Mouse (Mus musculus) liver, embryonic 16.5 days (tissue): ENCODE measurements around the gene Apom. TPM values are rescaled to one million over a fixed set of nuclear protein-coding genes. Genes with fewer than 3 reads are reported as not detected.

Experiments
- ATAC-seq: fragments of 200-750 bp; cut with Nextera tagmentation; 2 replicates; pipeline ENCODE4 v1.8.0; 2017; ENCODE audit warnings: low read depth, mild to moderate bottlenecking, moderate number of reproducible peaks, moderate library complexity
- H3K27ac ChIP-seq: fragments of 300-500 bp; sonication (generic); 2 replicates; pipeline ENCODE4 v1.5.1; 2014; ENCODE audit warnings: mild to moderate bottlenecking, low read length
- H3K27me3 ChIP-seq: fragments of 300-500 bp; sonication (generic); 2 replicates; pipeline ENCODE4 v1.6.1; 2014; ENCODE audit warnings: low read depth, low read length, mixed read lengths; ENCODE audit not compliant: control insufficient read depth, insufficient read depth
- H3K36me3 ChIP-seq: fragments of 300-500 bp; sonication (generic); 2 replicates; pipeline ENCODE4 v1.6.1; 2014; ENCODE audit warnings: mild to moderate bottlenecking; ENCODE audit not compliant: control insufficient read depth, insufficient read depth
- H3K4me1 ChIP-seq: fragments of 300-500 bp; sonication (generic); 2 replicates; pipeline ENCODE4 v1.6.1; 2014; ENCODE audit warnings: low read depth, low read length, mixed read lengths; ENCODE audit not compliant: control insufficient read depth
- H3K4me2 ChIP-seq: fragments of 300-500 bp; sonication (generic); 2 replicates; pipeline ENCODE4 v1.6.1; 2014; ENCODE audit warnings: low read depth, low read length, mixed read lengths
- H3K4me3 ChIP-seq: fragments of 300-500 bp; sonication (generic); 2 replicates; pipeline ENCODE4 v1.5.1; 2014; ENCODE audit warnings: low read depth, mild to moderate bottlenecking, low read length
- H3K9ac ChIP-seq: fragments of 300-500 bp; sonication (generic); 2 replicates; pipeline ENCODE4 v1.6.1; 2014; ENCODE audit warnings: low read depth, low read length
- H3K9me3 ChIP-seq: fragments of 300-500 bp; sonication (generic); replicated peaks from 2 replicates; pipeline ENCODE4 v1.6.1; 2016; ENCODE audit warnings: low read length; ENCODE audit not compliant: control insufficient read depth
- WGBS: fragments of 180-500 bp; shearing (Covaris S2); extraction: QIAGEN DNeasy Blood & Tissue Kit; methylation state at CpG from one replicate; pipeline ENCODE4 v1.1.7; 2014; ENCODE audit not compliant: insufficient replicate concordance; 5-methylcytosine and 5-hydroxymethylcytosine counted together
- polyA plus RNA-seq: library from polyadenylated mRNA; unstranded; fragments of >200 nt; fragmentation: Nextera tagmentation; extraction: Ambion mirVana; gene quantifications from 2 replicates; pipeline ENCODE4 v1.2.1, GENCODE M21; 2015

The Apom gene
- polyA plus RNA-seq, 1 experiment from 2014 or later: 959 TPM

- H3K9ac ChIP-seq: no peak overlapping the region; the same call in 1 of the 2 replicates
These were observed 30.3 kb upstream of the Apom start for GRCm38 (mm10) chr17:35162121-35162520.

DNA sequence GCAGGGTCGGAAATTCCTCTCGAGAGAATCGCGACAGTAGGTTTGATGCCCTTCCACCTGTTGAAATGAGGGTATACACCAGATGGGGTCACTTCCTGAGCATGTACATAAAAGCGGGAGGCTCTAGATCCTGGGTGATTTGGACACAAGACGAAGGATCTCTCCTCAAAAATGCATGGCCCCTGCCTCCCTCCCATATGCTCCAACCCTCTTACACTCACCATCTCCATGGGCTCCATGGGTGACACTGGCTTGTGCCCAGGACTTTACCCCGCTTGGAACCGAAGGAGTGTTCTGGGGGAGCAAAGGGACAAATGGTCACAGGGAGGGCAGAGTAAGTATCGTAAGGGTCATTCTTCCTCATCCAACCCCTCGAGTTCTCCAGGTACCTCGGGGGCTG lies 29.6 kb upstream of the Apom start:
- Histone ChIP-seq H3K4me3 (no peak overlapping the region), H3K36me3 (peaks cover 57% of the 10 kb centered on the region), H3K27ac (no peak overlapping the region), H3K9me3 (no peaks in the 10 kb centered on the region), H3K4me1 (peaks cover 23% of the 10 kb centered on the region), H3K9ac (no peak overlapping the region), H3K27me3 (no peaks in the 10 kb centered on the region), H3K4me2 (no peak overlapping the region)
- no peak for ATAC-seq
- 79% methylated on average over 11 of the region's 11 CpGs for WGBS

More at GRCm38 (mm10) chr17:35162121-35162520, 30.3 kb upstream of the Apom start:
- ATAC-seq: no peak
- Histone ChIP-seq H3K36me3 (peaks cover 50% of the 10 kb centered on the region), H3K4me2 (no peak overlapping the region), H3K9me3 (no peaks in the 10 kb centered on the region), H3K4me1 (peaks cover 25% of the 10 kb centered on the region), H3K4me3 (no peak overlapping the region), H3K27me3 (no peaks in the 10 kb centered on the region), H3K27ac (no peak overlapping the region)
- WGBS: 78% methylated on average over 14 of the region's 14 CpGs

DNA sequence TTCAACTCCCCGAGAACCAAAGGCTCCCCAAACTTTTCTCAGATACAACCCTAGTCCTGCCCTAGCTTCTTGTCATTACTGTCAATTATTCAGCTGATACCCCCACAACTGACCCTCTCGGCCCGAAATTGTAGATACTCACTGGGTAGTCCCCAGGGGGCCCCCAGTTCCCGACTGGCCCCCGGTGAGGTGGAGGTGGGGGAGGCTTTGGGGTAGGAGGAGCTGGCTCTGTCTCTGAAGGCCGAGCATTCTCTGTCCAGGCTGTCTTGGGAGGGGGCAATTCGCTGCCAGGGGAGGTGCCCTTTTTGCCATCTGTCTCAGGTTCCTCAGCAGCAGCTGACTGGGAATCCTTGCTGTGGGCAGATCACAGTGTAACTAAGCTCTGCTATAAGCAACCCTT lies 27.8 kb upstream of the Apom start:
- H3K27me3 ChIP-seq: no peaks in the 10 kb centered on the region
- ATAC-seq: no peak
- H3K4me2 ChIP-seq: no peak overlapping the region
- no peak overlapping the region for H3K9ac ChIP-seq
- H3K36me3 ChIP-seq: peaks cover 74% of the 10 kb centered on the region
- 83% methylated on average over 7 of the region's 7 CpGs for WGBS
- H3K9me3 ChIP-seq: no peaks in the 10 kb centered on the region
- no peak overlapping the region for H3K27ac ChIP-seq
- no peak overlapping the region for H3K4me3 ChIP-seq
- H3K4me1 ChIP-seq: peaks cover 17% of the 10 kb centered on the region

- WGBS: 87% methylated on average over 16 of the region's 16 CpGs
These were observed 27.2 kb upstream of the Apom start for GRCm38 (mm10) chr17:35158850-35159593.

GRCm38 (mm10) chr17:35157661-35158175 lies 25.9 kb upstream of the Apom start:
- Histone ChIP-seq H3K9ac (no peak overlapping the region), H3K27ac (no peak overlapping the region), H3K4me1 (peaks cover 7% of the 10 kb centered on the region), H3K27me3 (no peaks in the 10 kb centered on the region), H3K9me3 (no peaks in the 10 kb centered on the region), H3K36me3 (peaks cover 94% of the 10 kb centered on the region), H3K4me3 (no peak overlapping the region), H3K4me2 (no peak overlapping the region)
- ATAC-seq: no peak
- WGBS: 82% methylated on average over 8 of the region's 8 CpGs

More at GRCm38 (mm10) chr17:35158850-35159593, 27.2 kb upstream of the Apom start:
- Histone ChIP-seq H3K9me3 (no peaks in the 10 kb centered on the region), H3K4me1 (peaks cover 17% of the 10 kb centered on the region), H3K36me3 (peaks cover 81% of the 10 kb centered on the region), H3K4me2 (no peak overlapping the region), H3K4me3 (no peak overlapping the region), H3K27ac (no peak overlapping the region), H3K27me3 (no peaks in the 10 kb centered on the region), H3K9ac (no peak overlapping the region)
- ATAC-seq: no peak

DNA sequence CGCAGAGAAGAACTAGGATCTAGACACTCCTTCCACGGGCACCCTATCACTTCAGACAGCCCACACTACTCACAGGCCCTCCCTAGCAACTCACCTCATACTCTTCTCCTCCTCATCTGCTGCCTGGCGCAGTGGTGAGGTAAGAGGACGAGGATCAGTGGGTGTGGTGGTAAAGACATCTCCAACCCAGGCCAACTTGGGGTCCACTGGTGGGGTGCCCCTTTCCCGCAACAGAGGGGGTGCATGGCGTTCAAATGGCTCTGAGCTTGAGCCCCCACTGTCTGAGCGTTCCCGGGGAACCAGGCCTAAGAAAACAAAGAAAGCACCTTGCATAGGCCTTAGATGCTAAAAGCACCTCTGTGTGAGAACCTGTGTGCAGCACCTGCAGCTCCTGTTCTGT lies 25.4 kb upstream of the Apom start:
- Histone ChIP-seq H3K9me3 (no peaks in the 10 kb centered on the region), H3K36me3 (peaks cover 97% of the 10 kb centered on the region), H3K4me2 (no peak overlapping the region), H3K27me3 (no peaks in the 10 kb centered on the region), H3K9ac (no peak overlapping the region), H3K4me3 (no peak overlapping the region), H3K4me1 (peaks cover 3% of the 10 kb centered on the region; the same call in 1 of the 2 replicates), H3K27ac (no peak overlapping the region)
- 83% methylated on average over 8 of the region's 8 CpGs for WGBS
- ATAC-seq: no peak

DNA sequence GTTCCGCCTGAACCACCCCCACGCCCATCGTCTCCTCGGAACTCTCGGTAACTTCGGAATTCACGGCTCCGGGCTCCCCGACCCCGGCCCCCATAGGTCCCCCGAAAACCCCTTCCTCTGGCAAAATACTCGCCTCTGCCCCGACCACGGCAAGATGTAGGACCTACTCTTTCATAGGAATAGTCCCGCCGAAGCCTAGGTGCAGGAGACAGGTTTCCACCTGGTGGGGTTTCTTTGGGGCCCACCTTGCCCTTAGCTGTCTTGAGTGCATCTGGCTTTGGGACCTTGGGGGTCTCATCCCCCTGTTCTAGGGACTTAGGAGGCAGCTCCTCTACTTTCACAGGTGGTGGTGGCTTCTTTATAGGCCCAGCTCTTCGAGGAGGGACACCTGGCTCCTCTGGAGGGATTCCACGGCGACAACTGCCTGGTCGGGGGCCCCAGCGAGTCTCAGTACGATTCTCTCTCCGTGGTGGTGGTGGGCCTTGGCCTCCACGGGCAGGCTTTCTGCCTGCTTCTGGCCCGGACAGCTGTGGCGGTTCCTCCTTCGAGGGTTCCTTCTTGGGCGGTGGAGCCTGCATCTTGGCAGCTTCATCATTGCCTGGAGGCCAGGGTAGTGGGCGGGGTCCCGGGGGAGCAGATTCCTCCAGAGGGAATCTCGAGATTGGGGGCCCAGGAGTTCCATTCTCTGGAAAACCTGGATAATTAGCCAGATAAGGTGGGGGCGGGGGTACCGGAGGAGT lies 24.8 kb upstream of the Apom start:
- Histone ChIP-seq H3K9me3 (no peaks in the 10 kb centered on the region), H3K27me3 (no peaks in the 10 kb centered on the region), H3K27ac (no peak overlapping the region), H3K36me3 (peaks cover 96% of the 10 kb centered on the region), H3K4me3 (no peak overlapping the region), H3K4me1 (no peaks in the 10 kb centered on the region), H3K4me2 (no peak overlapping the region), H3K9ac (no peak overlapping the region)
- 88% methylated on average over 33 of the region's 33 CpGs for WGBS
- ATAC-seq: no peak

GRCm38 (mm10) chr17:35155451-35155850 lies 23.6 kb upstream of the Apom start:
- WGBS: 88% methylated on average over 12 of the region's 12 CpGs
- Histone ChIP-seq H3K9ac (no peak overlapping the region), H3K27ac (no peak overlapping the region), H3K4me3 (no peak overlapping the region), H3K27me3 (no peaks in the 10 kb centered on the region), H3K4me1 (no peaks in the 10 kb centered on the region), H3K4me2 (no peak overlapping the region), H3K36me3 (peaks cover 91% of the 10 kb centered on the region), H3K9me3 (no peaks in the 10 kb centered on the region)
- ATAC-seq: no peak

DNA sequence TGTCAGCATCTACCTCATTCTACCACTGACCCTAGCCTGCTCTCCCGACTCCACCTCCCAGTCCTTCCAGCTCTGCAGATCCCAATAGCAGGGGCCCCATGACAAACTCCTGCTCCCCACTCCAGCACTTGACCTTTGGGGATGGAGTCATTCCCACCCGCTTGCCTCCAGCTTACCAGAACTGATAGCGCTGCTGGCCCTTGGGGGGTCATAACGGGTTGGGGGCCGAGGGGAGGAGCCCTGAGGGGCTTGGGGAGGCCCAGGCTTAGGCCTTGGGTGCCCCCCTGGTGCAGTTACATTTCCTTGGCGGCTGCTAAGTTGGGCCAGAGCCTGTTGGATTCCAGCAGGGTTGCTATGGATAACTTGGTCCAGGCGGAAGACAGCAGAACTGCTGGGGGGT lies 22.8 kb upstream of the Apom start:
- WGBS: 81% methylated on average over 7 of the region's 7 CpGs
- H3K4me1 ChIP-seq: no peaks in the 10 kb centered on the region

More for the DNA sequence above, 22.8 kb upstream of the Apom start:
- H3K9ac ChIP-seq: no peak overlapping the region
- H3K9me3 ChIP-seq: no peaks in the 10 kb centered on the region
- H3K4me2 ChIP-seq: no peak overlapping the region
- H3K27me3 ChIP-seq: no peaks in the 10 kb centered on the region
- H3K27ac ChIP-seq: no peak overlapping the region
- H3K36me3 ChIP-seq: peaks cover 91% of the 10 kb centered on the region
- H3K4me3 ChIP-seq: no peak overlapping the region
- ATAC-seq: no peak
